Mouse (Mus musculus): ENCODE measurements at regions not wholly inside any gene's neighbourhood (a gene's known extent, or its start where the extent isn't known, plus 50 kb on each side); places are given as distances from the start of the nearest gene placed in this dataset.
A peak's percentile ranks its signal among the peaks of the same experiment; 100 is the strongest.
"Not testable (repeated sequence)": the region's sequence is repeated elsewhere in the genome, so short reads cannot be mapped to it uniquely, and the experiment has no call there.

DNA sequence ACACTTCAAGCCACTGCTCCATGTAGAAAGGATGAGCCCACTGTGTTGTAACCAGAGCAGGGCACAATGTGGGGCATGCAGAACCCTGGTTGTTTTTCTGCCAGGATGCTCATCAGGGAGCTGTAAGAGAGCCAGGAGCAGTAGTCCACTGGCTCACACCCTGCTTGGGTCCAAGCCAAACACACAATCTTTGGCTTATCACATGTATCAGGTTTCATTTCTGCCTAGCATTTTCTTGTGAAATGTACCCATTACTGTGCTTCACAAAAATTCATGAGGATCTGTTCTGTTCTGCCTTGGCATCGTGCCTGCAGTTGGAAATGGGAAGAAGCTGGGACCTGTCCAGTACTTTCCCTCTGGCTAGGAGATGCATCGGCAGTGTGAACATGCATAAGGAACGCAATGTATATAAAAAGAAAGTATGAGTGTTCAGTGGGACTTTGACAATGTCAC lies 491.6 kb upstream of the Igfbp3 start:
- peak; percentile 2 to 14 for DNase-seq
- intact Hi-C loops (cut with DNase I): no loop called here

DNA sequence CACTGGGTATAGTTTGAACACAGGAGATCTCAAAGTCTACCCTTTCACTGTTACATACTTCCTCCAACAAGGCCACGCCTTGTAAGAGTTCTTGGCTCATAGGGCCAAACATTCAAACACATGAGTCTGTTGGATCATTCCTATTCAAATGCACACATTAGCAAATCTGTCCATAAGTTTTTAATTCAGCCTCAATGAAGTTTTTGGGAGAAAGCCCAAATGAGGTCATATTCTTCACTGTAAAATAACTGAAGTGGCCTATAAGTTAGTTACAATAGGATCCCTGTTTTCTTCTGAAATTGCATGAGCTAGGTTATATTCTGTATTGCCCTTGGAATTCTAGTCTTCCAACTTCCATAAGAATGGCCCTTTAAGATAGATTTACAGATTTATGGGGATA lies 483.9 kb upstream of the Igfbp3 start:
- intact Hi-C loops (cut with DNase I): no loop called here
- no peak for DNase-seq

DNA sequence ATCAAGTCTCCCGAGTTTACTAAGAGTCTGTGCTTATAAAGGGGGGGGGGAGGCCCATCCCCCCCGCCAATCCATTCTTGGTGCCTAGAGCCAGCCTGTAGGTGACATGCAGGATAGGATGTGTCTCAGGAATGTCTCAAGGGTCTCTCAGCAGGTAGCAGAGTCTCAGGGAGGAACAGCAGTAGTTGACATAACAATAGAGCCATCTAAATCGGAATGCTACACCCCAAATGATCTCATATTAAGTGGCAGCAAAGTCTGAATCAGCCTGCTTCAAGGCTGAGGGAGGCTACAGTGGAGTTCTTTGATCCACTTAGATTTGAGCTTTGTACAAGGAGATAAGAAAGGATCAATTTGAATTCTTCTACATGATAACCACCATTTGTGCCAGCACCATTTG lies 476.0 kb upstream of the Igfbp3 start:
- DNase-seq; intact Hi-C loops (cut with DNase I): not testable (repeated sequence)

DNA sequence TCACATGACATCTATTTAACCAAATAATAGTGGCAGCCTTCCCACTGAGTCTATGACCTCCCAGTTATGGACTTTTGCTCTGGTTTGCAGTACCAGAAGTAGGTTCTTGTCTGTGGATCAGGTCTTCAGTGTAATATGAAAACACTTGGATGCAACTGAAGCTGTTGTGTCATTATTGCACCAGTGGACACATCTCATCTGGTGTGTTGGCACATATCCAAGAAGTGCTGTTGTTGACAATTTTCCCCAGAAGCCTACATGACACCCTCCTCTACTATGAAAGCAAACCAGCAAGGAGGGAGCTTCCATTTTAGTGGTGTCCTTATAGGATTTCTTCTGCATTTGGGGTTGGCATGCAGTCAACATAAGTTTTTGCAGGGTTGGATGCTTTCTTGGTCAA lies 459.1 kb upstream of the Igfbp3 start:
- peak; percentile 13 to 23 for DNase-seq
- intact Hi-C loops (cut with DNase I): no loop called here

DNA sequence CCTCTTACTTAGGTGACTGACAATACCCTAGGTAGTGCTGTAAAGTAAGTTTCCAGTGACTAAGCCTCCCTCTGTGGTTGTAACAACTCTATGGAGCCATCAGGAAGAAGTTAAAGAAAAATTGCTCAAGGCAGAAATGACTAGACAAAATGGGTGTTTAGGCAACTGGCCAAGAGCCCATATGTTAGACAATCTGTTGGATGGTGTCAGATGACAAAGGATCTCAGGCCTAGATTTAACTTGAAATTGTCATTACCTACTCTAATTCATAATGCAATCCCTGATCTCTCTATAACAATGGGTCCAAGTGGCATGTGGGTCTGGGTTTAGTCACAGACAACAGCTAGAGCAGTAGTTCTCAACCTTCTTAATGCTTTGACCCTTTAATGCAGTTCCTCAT lies 416.9 kb upstream of the Igfbp3 start:
- no peak for DNase-seq
- intact Hi-C loops (cut with DNase I): no loop called here

DNA sequence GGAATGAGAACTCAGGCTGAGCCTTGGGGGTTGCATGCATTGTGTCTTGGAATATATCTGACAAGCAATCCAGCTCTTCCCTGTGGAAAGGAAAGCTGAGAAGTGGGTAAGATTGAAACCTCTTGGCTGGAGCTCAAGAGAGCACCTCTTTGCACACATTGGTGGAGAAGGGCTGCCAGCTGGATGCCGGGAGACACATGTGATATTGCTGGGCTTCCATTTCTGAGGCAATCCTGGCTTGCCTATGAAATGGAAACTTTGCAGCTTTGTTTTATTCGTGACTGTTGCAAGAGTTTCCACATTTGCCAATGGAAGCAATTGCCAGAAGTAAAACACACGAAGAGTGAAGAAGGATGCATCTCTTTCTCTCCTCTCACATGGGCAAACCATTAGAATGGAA lies 411.5 kb upstream of the Igfbp3 start:
- intact Hi-C loops (cut with DNase I): no loop called here
- DNase-seq: peak in 1 of 2 experiments; percentile 2

DNA sequence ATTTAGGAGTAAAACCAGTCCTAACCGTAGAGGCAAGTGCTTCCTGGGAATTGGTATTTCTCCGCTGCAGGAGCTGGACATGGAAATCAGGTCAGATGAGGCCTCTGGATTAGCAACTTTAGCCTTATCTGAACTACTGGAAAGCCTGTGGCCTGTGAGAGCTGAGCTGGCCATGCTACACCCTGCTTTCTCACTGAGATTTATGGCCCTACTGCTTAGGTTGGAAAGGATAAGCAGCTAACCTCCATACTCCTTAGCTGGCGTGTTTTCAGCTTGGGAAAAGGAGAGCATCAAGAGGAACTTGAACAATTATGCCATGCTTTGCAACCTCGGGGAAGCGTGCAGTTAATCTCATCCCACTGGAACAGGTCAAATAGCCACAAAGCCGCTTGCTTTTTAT lies 406.6 kb upstream of the Igfbp3 start:
- intact Hi-C loops (cut with DNase I): no loop called here
- DNase-seq: no peak

DNA sequence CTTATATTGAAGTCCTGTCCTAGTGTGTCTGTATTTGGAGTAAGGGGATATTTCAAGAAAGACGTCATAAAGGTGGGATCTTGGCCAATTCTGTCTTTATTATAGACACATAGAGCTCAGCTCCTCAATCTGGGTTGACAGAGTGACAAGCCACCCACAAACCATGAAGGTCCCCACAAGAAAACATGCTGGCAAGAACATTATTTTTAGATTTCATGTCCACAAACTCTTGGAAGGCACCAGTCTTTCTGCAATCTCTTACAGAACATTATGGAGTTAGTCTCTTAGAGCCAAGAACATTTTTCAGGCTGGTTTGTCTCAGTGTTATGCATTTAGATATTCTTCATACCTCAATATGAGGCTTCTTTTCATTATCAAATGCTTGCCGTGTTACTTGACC lies 397.0 kb upstream of the Igfbp3 start:
- intact Hi-C loops (cut with DNase I): no loop called here
- DNase-seq: no peak

DNA sequence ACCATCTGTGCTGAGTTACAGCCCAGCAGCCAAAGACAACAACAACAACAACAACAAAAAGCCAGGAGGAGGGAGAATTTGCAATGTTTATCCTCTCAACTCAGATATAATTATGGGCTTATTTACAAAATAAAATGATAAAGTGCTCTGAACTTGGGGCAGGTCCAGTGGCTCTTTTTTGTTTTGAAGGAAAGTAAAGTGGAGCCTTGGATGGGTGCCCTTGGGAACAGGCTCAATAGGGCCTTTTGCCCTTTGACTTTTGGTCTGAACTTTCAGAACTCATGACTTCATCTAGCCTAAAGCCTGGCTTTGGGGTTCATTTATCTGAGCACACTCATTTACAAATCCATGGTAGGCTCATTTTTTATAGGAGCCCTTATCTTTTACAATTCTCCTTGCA lies 396.2 kb upstream of the Igfbp3 start:
- no peak for DNase-seq
- intact Hi-C loops (cut with DNase I): no loop called here

DNA sequence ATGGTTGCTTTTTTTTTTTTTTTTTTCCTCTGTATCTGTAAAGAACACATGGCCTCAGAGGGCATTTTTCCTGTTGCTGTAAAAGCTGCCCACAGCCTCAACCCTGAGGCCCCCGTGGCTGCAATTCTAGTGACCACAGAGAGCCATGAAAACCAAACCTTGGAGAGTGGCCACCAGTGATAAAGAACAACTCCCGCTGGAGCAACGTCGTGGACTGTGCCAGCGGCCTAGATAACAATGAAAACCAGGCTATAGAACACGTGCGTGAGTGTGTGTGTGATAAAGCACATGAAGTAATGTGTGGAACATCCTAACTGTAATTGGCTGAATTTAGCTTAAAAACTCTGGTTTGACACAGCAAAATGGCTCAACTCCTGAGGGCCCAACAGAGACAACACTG lies 392.9 kb upstream of the Igfbp3 start:
- intact Hi-C loops (cut with DNase I): no loop called here
- no peak for DNase-seq

DNA sequence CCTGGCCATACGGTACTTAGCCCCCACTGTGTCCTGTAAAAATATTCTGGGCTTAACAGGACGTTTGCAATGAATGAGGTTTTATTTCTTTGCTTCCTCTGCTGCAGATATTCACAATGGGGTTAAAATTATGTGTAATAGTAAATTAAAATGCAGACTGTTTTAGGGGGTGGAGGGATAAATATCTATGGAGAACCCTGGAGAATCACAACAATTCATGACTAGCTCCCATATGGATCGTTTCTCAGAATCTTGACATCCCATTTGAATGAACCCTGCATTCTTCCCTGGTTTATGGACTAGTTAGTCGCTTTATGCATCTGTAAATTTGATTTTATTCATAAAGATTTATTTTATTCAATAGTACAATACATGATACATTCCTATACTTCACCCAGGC lies 378.3 kb upstream of the Igfbp3 start:
- DNase-seq: no peak
- intact Hi-C loops (cut with DNase I): no loop called here

DNA sequence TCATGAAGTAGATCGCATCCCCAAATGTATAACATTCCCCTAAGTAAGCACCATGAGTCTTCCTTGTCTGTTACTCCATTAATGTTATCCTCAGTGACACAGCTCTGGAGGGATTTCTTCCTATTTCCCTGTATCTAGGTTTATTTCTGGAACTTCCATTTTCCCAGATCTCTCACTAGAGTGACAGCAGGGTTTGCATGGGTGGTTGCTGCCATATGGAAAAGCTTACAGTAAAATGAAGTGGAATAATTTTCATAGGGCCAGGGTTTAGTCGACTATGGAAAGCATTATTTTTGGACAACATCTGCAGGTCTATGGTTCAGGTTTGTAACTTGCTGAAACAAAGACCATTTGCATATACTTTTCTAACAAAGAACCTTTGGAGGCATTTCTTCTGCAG lies 369.6 kb upstream of the Igfbp3 start:
- intact Hi-C loops (cut with DNase I): no loop called here
- DNase-seq: no peak

DNA sequence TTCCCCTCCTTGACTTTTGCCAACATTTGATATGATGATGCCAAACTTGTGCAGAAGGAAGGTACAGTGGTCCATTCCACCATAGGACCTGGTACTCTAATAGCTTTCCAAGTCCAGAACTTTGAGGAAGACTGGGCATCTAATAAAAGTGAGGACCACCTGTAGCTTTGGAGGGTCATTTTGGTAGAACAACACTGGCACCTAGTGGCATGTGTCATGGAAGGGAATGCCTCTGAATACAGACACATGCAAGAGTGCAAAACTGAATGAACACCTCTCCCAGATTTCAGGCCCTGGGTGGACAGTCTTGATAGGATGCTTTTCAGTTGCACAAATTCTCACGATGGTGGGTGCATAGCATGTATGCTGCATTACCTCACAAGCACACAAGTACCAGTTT lies 354.8 kb upstream of the Igfbp3 start:
- DNase-seq: peak; percentile 31 to 39
- intact Hi-C loops (cut with DNase I): loop anchor here (1.0 kb wide), 1 partner anchor 353 kb away; no protein-coding TSS in a partner anchor

DNA sequence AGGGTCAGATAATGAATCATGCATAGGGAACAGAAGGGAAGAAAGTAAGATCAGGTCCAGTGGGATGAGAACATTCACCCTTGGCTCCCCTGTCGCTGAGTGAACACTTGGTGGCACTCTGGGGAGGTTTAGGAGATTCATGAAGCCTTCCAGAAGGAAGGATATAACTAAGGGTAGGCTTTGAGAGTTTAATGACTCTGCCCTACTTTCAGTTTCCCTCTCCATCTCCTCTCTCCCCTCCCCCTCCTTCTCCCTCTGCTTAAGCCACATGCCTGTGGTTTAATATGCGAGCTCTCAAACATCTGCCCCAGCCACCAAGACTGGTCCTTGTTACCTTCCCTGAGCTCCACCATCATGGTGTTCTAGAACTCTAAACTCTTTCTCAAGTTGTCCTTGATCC lies 348.3 kb upstream of the Igfbp3 start:
- intact Hi-C loops (cut with DNase I): no loop called here
- no peak for DNase-seq

DNA sequence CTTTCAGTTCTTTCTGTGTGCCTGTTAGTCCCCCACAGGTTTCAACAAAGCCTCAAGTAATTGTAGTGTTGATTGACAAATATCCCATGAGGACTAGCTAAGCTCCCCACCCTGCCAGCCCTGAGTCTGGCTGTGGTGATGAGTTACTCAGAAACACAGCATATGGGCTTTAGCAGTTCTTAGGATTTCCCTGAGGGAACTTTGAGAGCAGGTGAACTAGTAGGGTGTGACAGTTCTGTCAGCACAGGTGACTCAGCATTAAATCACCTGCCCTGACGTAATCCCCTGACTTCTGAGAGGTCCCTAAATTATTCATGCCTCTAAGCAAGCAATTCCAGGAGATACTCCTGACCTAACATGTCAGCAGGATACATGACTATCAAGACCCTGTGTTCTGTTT lies 347.7 kb upstream of the Igfbp3 start:
- no peak for DNase-seq
- intact Hi-C loops (cut with DNase I): no loop called here

DNA sequence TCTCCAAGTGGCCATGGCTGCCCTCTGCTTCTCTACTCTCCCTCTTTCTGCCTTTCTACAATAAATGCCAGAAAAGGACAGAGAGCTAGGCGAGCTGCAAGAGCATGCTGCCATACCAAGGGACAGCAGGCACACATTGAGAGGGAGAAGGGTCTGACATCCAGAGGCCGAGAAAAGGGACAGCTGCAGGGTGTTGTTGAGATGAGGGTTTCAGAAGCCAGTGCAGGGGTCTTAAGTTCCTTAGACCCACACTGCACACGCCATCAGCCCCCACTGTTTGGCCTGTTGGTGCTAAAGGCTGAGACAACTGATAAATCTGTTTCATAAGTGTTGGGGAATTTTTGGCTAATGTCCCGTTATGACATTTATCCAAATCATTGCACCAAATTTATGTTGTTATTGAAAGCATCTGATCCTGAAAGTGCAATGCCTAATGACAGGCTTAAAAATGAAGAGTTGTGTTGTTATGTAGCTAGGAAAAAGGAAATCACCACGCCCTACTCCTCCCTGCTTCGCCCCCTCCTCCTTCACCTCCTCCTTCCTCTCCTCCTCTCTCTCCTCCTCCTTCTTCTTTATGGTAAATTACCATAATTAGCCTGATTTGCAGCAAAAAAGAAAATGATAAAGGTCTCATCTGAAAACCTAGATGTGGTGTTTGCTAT lies 342.0 kb upstream of the Igfbp3 start:
- no peak for DNase-seq
- intact Hi-C loops (cut with DNase I): no loop called here

DNA sequence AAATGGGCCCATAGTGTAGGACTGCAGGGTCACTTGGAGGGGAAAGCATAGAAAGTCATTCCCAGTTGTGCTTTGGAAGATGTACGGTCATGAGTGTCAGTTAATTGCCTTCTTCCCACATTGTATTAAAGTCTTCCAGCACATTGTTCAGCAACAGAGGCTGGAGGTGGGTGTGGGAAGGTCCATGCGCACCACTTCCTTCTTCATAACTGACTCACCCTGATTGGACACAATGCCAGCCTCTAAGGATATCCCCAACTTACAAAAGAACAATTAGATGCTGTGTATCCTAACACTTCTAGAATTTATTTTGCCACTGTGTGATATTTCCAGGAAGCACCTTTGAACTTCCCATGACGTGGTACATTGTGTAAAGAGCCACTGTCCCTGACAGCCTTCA lies 338.4 kb upstream of the Igfbp3 start:
- DNase-seq: no peak
- intact Hi-C loops (cut with DNase I): no loop called here

DNA sequence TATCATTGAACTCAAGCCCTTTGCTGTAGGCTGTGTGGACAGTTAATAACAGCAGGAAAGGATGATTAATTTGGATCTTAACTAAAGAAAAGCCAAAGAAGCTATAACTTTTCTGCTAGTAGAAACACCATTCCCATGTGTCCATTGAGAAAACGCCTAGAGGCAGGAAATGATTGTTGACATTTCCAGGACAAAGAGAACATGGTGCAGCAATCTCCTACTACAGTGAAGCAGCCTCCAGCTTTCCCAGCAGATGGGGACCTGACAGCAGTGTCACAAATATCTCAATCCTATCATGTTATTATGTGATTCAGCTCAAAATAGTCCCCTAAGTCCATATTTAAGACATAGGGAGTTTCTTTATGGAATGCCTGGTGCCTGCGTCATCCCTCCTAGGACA lies 334.1 kb upstream of the Igfbp3 start:
- intact Hi-C loops (cut with DNase I): no loop called here
- DNase-seq: no peak

DNA sequence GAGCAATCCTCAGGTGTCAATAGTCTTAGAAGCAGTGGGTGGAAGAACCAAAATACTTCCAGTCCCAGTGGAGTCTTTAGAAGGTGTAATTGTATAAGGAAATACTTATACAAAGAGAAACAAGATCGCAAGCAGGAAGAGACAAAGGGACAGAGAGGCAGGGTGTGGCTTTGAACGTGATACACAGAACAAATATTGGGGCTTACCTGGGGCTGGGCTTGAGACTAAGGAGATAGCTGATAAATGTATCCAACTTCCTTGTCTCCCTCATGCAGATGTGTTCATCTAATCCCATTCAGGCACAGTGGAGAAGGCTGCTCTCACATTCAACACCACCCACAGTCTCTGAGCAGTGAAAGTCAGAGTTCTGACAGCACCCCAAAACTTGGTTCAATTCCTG lies 331.9 kb upstream of the Igfbp3 start:
- intact Hi-C loops (cut with DNase I): no loop called here
- no peak for DNase-seq

DNA sequence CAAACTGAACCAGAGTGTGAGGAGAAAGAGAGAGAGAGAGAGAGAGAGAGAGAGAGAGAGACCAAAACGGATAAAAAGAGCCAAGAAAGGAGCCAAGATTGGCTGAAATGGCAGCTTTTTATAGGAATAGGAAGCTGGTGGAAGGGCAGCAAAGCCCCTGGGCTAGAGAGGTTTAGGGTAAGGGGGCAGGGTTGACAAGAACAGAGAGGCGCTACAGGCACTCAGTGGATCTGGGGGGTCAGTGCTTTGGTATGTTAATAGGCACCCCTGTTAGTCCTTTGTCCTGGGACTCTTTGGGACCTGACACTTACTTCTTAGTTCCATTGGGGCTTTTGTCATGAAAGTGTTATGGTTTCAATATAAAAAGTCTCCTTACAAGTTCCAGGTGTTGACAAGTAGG lies 320.9 kb upstream of the Igfbp3 start:
- intact Hi-C loops (cut with DNase I): no loop called here
- no peak for DNase-seq

DNA sequence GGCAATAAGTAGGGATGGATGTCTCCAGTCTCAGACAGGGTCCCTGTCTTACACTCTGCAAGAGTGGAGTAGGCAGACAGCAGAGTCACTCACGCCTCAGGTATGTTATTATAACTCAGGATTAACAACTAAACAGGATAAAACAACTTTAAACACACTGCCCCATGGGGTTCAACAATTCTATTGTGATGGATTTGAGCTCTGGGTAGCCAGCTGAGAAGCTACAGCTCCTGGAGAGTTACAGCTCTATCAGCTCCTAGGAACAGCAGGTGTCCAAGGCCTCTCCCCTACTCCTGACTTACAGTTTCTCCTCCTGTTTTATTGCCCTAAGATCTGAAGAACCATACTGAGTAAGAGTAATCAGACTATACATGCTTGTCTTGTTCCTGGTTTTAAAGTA lies 319.6 kb upstream of the Igfbp3 start:
- intact Hi-C loops (cut with DNase I): no loop called here

DNA sequence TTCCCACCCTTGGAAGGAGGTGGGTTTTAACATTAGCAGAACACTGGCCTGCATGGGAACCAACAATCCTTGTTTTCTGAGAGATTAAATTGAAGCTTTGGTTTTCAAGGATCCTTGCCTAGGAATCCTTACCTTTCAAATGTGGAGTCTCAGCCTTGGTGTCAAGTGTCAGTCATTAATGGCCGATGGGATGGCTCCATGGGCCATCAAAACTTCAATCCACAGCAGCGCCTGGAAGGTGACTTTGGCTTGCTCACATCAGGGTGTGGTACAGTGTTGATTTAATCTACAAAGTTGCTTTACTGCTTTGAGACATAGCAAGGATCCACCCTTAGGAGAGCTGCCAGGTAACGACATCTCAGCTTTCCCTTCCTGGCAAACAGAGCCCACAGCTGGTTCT lies 318.1 kb upstream of the Igfbp3 start:
- DNase-seq: no peak
- intact Hi-C loops (cut with DNase I): no loop called here

More for the DNA sequence above, 319.6 kb upstream of the Igfbp3 start:
- DNase-seq: no peak

DNA sequence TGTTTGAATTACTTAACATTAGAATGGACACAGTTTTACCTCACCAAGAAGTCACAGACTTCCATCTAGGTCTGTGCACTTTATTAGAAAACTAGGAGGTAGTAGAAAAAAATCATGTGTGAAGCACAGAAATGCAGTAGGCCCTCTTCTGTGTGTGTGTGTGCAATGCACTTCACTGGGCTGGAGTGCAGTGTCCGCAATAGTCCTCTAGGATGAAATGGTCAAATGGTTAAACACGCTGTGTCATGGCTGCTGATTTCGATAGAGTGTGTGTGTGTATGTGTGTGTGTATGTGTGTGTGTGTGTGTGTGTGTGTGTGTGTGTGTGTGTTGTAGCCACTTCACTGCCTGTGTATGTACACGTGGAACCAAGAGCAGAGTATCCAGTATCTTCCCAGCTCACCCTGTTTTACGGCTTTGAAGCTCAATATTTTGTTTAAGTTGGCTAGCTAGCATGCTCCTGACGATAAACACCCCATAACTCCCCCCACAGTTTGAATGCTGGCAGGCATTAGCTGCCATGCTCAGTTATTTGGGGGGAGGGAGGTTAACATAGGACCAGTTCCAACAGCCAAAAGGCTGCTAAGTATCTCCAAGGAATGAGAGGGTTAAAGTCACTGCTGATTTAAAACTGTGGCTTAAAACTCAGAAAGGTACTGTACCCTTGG lies 316.9 kb upstream of the Igfbp3 start:
- intact Hi-C loops (cut with DNase I): no loop called here
- no peak for DNase-seq

Measured in heart, postnatal 10 days (tissue).